Mouse (Mus musculus) erythroblast, embryonic 14.5 days (primary cell): Measurements from ENCODE around the gene Abcc2.

Source experiments
- GATA1 ChIP-seq: IDR thresholded peaks from 2 replicates; pipeline ENCODE4 v1.6.1; 2012; ENCODE audit warnings: low read length, inconsistent platforms, mixed read lengths
- TAL1 ChIP-seq: IDR thresholded peaks from 3 replicates; pipeline ENCODE4 v1.6.1; 2012; ENCODE audit warnings: low read length, inconsistent platforms, mixed read lengths

GRCm38 (mm10) chr19:43884668-43885498 is 102.9 kb downstream of the Abcc2 start:
- TF ChIP-seq GATA1 (no peak), TAL1 (no peak)
